Mouse (Mus musculus) right cerebral cortex, postnatal 25 days (tissue): ENCODE data around the gene Brms1.

Experiments used
- DNase-seq: peaks from one replicate; pipeline ENCODE4 v3.0.0; 2022

Brms1 gene

GRCm38 (mm10) chr19:5039301-5040114, 1.6 kb upstream of the Brms1 start:
- no peak for DNase-seq

GRCm38 (mm10) chr19:5041588-5041987, 434 bp downstream of the Brms1 start:
- no peak for DNase-seq

- no peak for DNase-seq
Measured at GRCm38 (mm10) chr19:5045531-5045930, 4.4 kb downstream of the Brms1 start.

DNA sequence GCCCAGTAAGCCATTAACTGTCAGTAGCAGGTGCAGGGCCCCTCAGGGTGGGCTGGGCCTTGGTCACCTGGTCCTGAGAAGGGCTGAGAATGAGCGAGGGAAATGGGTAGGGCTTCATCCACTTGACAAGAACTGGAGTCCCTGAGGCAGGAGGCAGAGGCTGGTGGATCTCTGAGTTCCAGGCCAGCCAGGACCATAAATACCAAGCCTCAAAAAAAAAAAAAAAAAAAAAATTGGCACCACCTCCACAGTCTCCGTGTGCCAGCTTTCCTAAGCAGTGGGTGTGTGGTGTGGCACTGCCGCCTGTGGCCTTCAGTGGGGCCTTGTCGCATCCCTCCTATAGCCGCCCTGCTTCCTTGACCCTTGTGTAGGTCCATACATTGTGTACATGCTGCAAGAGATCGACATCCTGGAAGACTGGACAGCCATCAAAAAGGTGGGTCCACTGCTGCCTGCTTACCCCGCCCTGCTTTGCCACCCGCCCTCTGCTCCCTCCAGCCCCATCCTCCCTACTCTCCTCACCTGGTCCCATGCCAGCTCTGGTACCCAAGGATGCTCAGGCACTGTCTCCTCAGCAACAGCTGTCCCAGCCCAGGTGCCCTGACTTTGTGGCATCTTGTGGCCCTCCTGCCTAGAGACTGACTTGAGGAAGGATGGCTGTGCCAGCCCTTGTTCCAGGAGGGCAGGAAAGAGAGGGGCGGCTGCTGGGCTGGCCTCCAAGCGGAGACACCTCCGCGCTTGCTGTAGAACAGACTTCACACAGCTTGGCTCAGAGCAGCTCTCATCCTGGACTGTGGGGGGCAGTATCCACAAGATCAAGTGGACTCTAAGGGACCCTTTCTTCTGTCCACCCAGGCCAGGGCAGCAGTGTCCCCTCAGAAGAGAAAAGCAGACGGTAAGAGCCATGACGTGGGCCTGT, 7.2 kb downstream of the Brms1 start:
- DNase-seq: no peak

DNA sequence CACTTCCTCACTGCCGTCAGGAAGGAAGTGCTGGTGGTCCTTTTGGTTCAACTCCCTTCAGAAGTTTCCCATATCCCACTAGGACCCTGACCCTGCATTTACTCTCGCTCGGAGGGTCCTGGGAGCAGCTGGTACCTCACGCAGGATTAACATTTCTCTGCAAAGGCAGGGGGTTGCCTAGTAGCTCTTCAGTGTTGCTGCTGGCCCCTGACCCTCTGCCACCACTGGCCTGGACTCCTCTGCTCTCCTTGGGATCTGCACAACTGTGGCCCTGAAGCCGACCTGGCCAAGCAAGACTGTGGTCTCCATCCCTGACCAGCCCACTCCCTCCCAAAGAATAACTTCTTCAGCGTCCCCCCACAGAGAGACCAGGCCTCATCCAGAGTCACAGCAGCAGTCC, 8.2 kb downstream of the Brms1 start:
- DNase-seq: no peak

- no peak for DNase-seq
Measured at GRCm38 (mm10) chr19:5050047-5050905, 9.1 kb downstream of the Brms1 start, which contains the start of gene Rin1. Gene Rin1, plus strand, starts transcription at chr19:5050481.

- DNase-seq: no peak
Measured at GRCm38 (mm10) chr19:5051031-5051430, 9.9 kb downstream of the Brms1 start.

DNA sequence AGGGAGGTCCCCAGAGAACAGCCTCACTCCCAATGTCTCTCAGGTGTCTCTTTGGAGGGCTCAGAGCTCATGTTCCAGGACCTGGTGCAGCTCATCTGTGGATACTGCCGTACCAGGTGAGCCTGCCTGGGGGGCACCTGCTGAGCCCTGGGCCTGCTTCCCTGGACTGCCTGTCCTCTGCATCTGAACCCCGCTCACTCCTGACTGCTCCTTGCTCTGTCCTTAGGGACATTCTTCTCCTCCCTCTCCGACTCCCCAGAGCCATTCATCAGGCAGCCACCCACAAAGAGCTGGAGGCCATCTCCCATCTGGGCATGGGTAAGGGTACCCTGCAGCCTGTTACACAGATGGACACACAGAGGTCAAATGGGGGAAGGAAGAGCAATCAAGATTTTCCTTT, 10.4 kb downstream of the Brms1 start:
- DNase-seq: no peak

DNA sequence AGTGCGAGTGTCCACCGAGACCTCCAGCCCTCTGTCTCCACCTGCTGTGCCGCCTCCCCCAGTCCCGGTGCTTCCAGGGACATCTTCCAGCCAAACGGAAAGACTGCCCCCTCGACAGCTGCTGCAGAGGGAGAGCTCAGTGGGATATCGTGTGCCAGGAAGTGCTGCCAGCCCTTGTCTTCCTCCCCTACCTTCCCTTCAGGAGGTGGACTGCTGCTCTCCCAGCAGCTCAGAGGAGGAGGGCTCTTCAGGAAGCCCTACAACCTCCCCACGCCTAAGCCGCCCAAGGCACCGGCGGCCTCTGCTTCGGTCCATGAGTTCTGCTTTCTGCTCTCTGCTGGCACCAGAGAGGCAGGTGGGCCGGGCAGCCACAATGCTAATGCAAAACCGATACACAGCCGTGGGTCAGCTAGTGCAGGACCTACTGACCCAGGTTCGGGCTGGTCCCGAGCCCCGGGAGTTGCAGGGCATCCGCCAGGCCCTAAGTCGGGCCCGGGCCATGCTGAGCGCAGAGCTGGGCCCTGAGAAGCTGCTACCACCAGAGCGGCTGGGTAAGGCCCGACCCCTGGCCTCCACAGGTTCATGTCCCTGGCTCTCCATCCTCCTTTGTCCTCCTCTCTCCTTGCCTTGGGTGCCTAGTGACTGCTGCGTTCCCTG, 11.1 kb downstream of the Brms1 start:
- DNase-seq: no peak

DNA sequence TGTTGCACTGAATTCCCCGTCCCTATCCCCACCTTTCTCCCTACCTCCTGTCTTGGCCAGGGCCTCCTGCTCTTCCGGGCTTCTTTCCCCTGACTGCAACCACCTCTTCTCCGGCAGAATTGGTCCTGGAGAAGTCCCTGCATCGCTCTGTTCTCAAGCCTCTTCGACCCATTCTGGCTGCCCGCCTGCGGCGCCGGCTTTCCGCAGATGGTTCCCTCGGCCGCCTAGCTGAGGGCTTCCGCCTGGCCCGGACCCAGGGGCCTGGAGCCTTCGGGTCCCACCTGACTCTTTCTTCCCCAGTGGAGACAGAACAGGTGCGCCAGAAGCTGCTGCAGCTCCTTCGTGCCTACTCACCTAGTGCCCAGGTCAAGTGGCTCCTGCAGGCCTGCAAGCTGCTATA, 11.7 kb downstream of the Brms1 start:
- DNase-seq: no peak

- DNase-seq: no peak
Measured at GRCm38 (mm10) chr19:5053909-5054308, 12.8 kb downstream of the Brms1 start.

DNA sequence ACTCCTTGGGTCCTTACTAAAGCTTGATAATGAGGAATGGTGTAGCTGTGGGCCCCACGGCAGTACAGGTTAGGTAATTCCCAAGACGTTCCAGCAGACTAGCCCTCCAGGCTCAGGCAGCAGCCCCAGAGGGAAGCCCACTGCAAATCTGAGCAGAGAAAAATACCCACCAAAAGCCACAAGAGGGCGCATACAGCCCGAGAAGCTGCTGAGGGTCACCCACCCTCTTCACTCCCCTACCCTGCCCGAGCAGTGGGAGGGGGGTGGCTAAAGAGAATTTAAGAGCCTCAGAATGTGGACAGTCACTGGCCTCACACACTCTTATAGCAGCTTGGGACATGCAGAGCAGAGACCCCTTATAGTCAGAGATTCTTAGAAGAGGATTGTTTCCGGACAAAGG, 15.1 kb downstream of the Brms1 start:
- DNase-seq: no peak

DNA sequence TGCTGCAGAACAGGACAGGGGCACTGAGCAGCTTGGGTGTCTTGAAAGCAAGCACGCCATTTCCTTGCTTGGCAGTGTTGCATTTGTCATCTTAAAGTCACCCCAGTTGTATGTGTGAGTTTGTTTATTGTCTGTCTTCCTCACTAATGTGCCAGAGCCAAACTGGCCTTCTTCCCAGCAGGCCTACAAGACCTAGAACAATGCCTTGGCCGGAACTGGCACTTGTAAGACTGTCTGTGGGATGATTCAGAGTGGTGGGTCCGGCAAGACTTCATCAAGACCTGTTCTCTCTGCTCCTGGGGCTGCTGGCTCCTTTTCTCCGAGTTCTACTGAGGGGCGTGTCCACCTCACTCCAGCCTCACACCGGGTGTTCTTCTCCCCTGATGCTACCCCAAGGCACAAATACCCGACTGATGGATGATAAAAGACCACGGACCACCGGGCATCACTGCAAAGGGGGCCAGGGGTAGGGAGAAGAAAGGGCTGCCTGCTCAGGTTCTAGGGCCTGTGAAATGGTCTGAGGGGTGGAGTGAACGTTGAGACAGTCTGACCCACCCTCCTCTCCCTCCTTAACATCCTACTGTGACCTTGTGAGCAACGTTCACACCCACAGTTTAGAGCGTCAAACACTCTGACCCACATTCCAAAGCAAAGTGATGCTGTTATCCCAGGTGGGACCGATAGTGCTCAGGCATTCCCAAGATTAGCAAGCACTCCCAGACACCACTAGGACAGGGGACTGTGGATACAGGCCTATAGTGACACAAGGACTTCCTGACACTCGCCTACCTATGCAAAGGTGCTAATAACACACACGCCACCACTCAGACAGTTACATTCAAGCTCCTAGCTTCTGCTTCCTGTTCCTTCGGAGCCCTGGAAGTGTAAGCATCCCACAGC, 17.0 kb downstream of the Brms1 start:
- DNase-seq: no peak

DNA sequence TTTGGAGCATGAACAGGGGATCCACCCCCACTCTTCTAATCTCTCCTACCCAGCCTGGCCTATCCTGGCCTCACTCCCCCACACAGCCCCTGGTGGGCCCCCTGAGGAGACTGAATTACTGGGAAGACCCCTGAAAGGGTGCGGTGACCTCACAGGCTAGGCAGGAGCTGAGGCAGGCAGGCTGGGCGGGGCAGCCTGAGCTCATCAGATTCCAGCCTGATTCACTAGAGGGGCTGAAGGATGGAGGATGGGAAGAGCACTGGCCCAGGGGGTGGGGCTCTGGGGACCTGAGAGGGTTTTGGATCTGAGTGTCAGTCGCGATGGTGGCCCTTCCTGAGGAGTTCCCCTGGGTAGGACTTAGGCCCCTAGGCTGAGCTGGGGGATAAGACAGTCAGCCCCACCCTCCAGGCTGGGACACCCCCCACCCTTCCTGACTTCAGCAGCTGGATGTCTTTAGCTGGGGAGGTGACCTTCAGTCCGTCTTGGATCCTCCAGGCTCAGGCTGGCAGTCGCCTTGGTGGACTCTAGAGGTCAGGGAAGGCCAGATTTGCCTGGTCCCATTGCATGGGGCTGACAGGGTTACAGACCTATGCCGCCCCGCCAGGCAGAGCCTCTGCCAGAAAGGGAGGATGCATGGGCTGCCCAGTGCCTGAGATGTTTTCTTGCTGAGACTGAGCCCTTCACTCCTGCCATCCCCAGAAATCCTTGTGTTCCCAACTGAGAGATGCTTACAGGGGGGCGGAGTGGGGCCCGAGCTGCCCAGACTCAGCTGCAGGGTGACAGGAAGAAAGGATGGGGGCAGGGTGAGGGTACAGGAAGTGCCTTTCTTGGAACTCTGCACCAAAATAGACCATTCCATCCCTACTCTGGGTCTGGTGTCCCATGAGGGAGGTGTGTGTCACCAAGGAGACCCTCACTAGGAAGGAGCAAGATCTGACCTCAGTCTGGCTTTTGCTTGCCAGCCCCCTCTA, 17.9 kb downstream of the Brms1 start:
- no peak for DNase-seq

DNA sequence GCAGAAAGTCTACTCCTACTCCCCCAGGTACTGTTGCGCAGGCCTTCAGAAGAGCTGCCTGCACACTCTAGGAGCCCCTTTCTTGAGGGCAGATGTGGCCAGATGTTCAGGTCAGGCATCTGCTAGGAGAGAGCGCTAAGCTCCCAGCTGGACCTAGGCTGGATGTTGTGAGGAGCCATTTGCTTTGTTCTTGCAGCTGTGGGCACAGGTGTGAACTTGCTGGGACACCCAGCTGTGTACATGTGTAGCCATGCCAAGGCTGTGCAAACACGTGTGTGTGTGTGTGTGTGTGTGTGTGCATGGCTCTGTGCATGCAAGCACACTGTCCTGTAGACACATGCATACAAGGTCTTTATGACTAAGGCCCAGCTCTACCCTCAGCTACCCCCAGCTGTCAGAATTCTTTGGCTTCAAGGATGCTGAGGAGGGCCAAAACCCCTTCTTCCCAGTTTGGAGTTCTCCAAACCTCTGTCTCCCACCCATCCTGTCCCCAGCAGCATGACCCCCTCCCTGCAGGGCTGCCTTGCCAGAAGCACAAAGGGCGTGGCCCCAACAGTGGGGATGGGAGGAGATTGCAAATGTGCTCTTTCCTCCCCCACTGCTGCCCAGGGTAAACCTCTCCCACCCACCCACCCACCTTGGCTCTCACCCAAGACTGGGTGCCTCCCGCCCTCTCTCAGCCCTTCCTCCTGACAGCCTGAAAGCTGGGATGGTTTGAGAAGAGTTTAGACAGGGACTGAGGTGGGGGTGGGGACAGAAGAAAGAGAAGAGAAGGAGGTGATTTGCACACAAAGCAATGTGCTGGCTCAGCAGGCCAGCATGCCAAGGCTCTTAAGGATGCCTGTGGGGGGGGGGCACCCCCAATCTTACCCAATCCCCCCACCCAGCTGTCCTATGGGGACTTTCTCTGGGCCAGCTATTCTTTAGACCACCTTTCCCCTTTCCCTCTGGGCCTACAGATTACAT, 19.5 kb downstream of the Brms1 start:
- DNase-seq: no peak

DNA sequence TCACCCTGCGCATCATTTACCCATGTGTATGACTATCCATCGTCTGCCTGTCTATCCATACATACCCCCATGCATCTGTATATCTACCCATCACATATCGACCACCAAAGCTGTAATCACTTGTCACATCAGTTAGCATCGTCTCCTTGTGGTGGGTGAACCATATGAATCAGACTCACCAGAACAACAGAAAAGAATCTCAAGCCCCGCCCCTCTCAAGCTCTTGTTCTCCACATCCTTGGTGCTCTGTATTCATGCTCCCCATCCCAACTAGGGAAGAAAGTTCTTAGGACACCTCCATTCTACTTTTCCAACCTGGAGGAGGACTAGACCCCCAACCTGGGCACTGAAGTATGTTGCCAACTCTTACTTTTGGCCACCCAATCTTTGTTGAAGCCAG, 20.9 kb downstream of the Brms1 start:
- DNase-seq: no peak

GRCm38 (mm10) chr19:5062446-5062845, 21.3 kb downstream of the Brms1 start:
- DNase-seq: no peak

DNA sequence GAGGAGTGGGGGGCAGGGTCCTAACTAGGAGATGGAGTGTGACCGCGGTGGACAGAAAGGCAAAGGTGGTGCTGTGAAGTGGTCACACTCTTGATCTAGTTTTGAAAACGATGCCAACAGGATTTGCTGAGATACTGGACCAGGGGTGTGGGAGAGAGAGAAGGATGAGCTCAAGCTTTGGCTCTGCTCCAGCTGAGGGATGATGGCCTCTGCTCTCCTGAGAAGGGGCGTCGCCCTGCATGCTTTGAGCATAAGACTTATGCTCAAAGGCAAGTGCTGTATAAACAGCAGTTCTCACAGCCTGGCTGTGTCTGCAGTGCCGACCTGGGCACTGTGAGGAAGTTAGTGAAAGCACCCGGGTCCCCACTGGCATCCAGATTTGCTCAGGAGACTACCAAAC, 23.9 kb downstream of the Brms1 start:
- no peak for DNase-seq
